Mouse (Mus musculus) liver, postnatal 0 days (tissue): ENCODE results near the gene Erp27. TPM values are rescaled to one million over a fixed set of nuclear protein-coding genes. Genes with fewer than 3 reads are reported as not detected.
A peak's percentile ranks its signal among the peaks of the same experiment; 100 is the strongest.

Source experiments
- ATAC-seq: fragments of 200-750 bp; cut with Nextera tagmentation; 2 replicates; pipeline ENCODE4 v1.8.0; 2017; ENCODE audit warnings: mild to moderate bottlenecking, moderate library complexity
- DNase-seq: peaks from one replicate; pipeline ENCODE4 v3.0.0-alpha.2; 2016
- H3K27ac ChIP-seq: fragments of 300-500 bp; sonication (generic); 2 replicates; pipeline ENCODE4 v1.5.1; 2014; ENCODE audit warnings: antibody characterized with exemption, moderate library complexity, mild to moderate bottlenecking, low read depth
- H3K27me3 ChIP-seq: fragments of 300-500 bp; sonication (generic); 2 replicates; pipeline ENCODE4 v1.6.1; 2014; ENCODE audit warnings: low read length, control low read depth, mixed read lengths; ENCODE audit not compliant: insufficient read depth
- H3K36me3 ChIP-seq: fragments of 300-500 bp; sonication (generic); replicated peaks from 2 replicates; pipeline ENCODE4 v1.6.1; 2014; ENCODE audit warnings: mild to moderate bottlenecking, control low read depth, low read length, moderate library complexity, mixed read lengths; ENCODE audit not compliant: insufficient read depth
- H3K4me1 ChIP-seq: fragments of 300-500 bp; sonication (generic); 2 replicates; pipeline ENCODE4 v1.6.1; 2014; ENCODE audit warnings: antibody characterized with exemption, mild to moderate bottlenecking, control low read depth; ENCODE audit not compliant: insufficient read depth
- H3K4me2 ChIP-seq: fragments of 300-500 bp; sonication (generic); 2 replicates; pipeline ENCODE4 v1.6.1; 2014; ENCODE audit warnings: low read depth, mild to moderate bottlenecking, low read length, moderate library complexity, mixed read lengths
- H3K4me3 ChIP-seq: fragments of 300-500 bp; sonication (generic); 2 replicates; pipeline ENCODE4 v1.5.1; 2014; ENCODE audit warnings: low read depth, low read length
- H3K9ac ChIP-seq: fragments of 300-500 bp; sonication (generic); replicated peaks from 2 replicates; pipeline ENCODE4 v1.6.1; 2014; ENCODE audit warnings: mild to moderate bottlenecking, moderate library complexity
- H3K9me3 ChIP-seq: fragments of 300-500 bp; sonication (generic); 2 replicates; pipeline ENCODE4 v1.6.1; 2016; ENCODE audit warnings: mild to moderate bottlenecking, control low read depth, low read length, mixed read lengths
- CTCF ChIP-seq: sonication (generic); IDR thresholded peaks from 2 replicates; pipeline ENCODE4 v1.5.1; 2016; ENCODE audit warnings: antibody characterized with exemption, low read depth
- EP300 ChIP-seq: IDR thresholded peaks from 2 replicates; pipeline ENCODE4 v1.6.1; 2016; ENCODE audit warnings: antibody characterized with exemption, low read depth, mild to moderate bottlenecking
- WGBS: fragments of 180-500 bp; shearing (Covaris S2); extraction: QIAGEN DNeasy Blood & Tissue Kit; methylation state at CpG from one replicate; pipeline ENCODE4 v1.1.7; 2014; ENCODE audit not compliant: insufficient replicate concordance; 5-methylcytosine and 5-hydroxymethylcytosine counted together
- polyA plus RNA-seq: library from polyadenylated mRNA; unstranded; fragments of >200 nt; fragmentation: Nextera tagmentation; extraction: Ambion mirVana; gene quantifications from 2 replicates; pipeline ENCODE4 v1.2.1, GENCODE M21; 2015

Gene Erp27
- polyA plus RNA-seq, 1 experiment from 2014 or later = 0.42 TPM

GRCm38 (mm10) chr6:136941051-136942021 is 19.4 kb upstream of the Erp27 start, which contains the start of gene Arhgdib:
Gene Arhgdib (minus strand): TSS chr6:136941899.
- Histone ChIP-seq H3K27me3 (no peaks in the 10 kb centered on the region), H3K4me1 (peaks cover 16% of the 10 kb centered on the region), H3K36me3 (no peaks in the 10 kb centered on the region), H3K4me2 (peak within 1 kb of the TSS; percentile 62), H3K9me3 (no peaks in the 10 kb centered on the region), H3K9ac (peak within 1 kb of the TSS; percentile 62), H3K27ac (peak within 1 kb of the TSS; percentile 91), H3K4me3 (peak within 1 kb of the TSS; percentile 45)
- 12% methylated on average over 12 of the region's 12 CpGs for WGBS
- DNase-seq (peak; percentile 34), ATAC-seq (peak; percentile 22)
- TF ChIP-seq CTCF (no peak), EP300 (no peak)

- DNase-seq (peak; percentile 28), ATAC-seq (no peak)
- Histone ChIP-seq H3K4me3 (peak overlapping the region; percentile 45), H3K9ac (peak overlapping the region; percentile 62), H3K27ac (peak overlapping the region; percentile 91), H3K27me3 (no peaks in the 10 kb centered on the region), H3K4me2 (peak overlapping the region; percentile 62), H3K4me1 (peaks cover 13% of the 10 kb centered on the region), H3K9me3 (no peaks in the 10 kb centered on the region), H3K36me3 (0 out of 2 replicates have a peak, but pooled peaks cover 6% of the 10 kb centered on the region)
- 31% methylated on average over 11 of the region's 11 CpGs for WGBS
- TF ChIP-seq CTCF (0 out of 2 replicates have a peak, but pooled peaks have one; percentile 1), EP300 (no peak)
Measured at GRCm38 (mm10) chr6:136940188-136940960, 18.4 kb upstream of the Erp27 start.

GRCm38 (mm10) chr6:136939326-136940187 is 17.6 kb upstream of the Erp27 start:
- 20% methylated on average over 14 of the region's 14 CpGs for WGBS
- peak; percentile 73 for ATAC-seq
- TF ChIP-seq CTCF (no peak), EP300 (peak; percentile 84; the same call in 1 of the 2 replicates)
- H3K4me2 ChIP-seq = peak overlapping the region; percentile 62
- no peaks in the 10 kb centered on the region for H3K27me3 ChIP-seq
- 0 out of 2 replicates have a peak, but pooled peaks cover 10% of the 10 kb centered on the region for H3K36me3 ChIP-seq
- H3K4me3 ChIP-seq = peak overlapping the region; percentile 45
- DNase-seq = peak; percentile 37
- H3K27ac ChIP-seq = peak overlapping the region; percentile 91
- H3K4me1 ChIP-seq = peaks cover 13% of the 10 kb centered on the region
- H3K9me3 ChIP-seq = no peaks in the 10 kb centered on the region
- peak overlapping the region; percentile 62; the same call in 1 of the 2 replicates for H3K9ac ChIP-seq

- ATAC-seq (peak; percentile 54; the same call in 1 of the 2 replicates), DNase-seq (peak; percentile 46)
- no peaks in the 10 kb centered on the region for H3K27me3 ChIP-seq
- peak overlapping the region; percentile 45 for H3K4me3 ChIP-seq
- peak overlapping the region; percentile 59 for H3K9ac ChIP-seq
- 35% methylated on average over 18 of the region's 18 CpGs for WGBS
- H3K36me3 ChIP-seq = peaks cover 14% of the 10 kb centered on the region
- no peaks in the 10 kb centered on the region for H3K9me3 ChIP-seq
- TF ChIP-seq CTCF (no peak), EP300 (no peak)
- H3K4me2 ChIP-seq = peak overlapping the region; percentile 62
- H3K4me1 ChIP-seq = peaks cover 13% of the 10 kb centered on the region
- peak overlapping the region; percentile 91 for H3K27ac ChIP-seq
Measured at GRCm38 (mm10) chr6:136938331-136939126, 16.5 kb upstream of the Erp27 start.

GRCm38 (mm10) chr6:136937117-136937516 is 15.1 kb upstream of the Erp27 start:
- DNase-seq = no peak
- Histone ChIP-seq H3K9ac (no peak overlapping the region), H3K4me3 (no peak overlapping the region), H3K9me3 (no peaks in the 10 kb centered on the region), H3K4me2 (peak overlapping the region; percentile 62), H3K27ac (no peak overlapping the region), H3K4me1 (peaks cover 9% of the 10 kb centered on the region), H3K36me3 (peaks cover 22% of the 10 kb centered on the region), H3K27me3 (no peaks in the 10 kb centered on the region)
- WGBS = 67% methylated on average over 3 of the region's 3 CpGs
- TF ChIP-seq CTCF (no peak), EP300 (no peak)
- ATAC-seq = no peak
